Mouse (Mus musculus) intestine, embryonic 14.5 days (tissue): ENCODE measurements around the gene Polr2m. TPM values are rescaled to one million over a fixed set of nuclear protein-coding genes. Genes with fewer than 3 reads are reported as not detected.
"Not testable (repeated sequence)": the region's sequence is repeated elsewhere in the genome, so short reads cannot be mapped to it uniquely, and the experiment has no call there.

ENCODE experiments used
- ATAC-seq: fragments of 200-750 bp; cut with Nextera tagmentation; replicated peaks from 2 replicates; pipeline ENCODE4 v1.8.0; 2017; ENCODE audit warnings: low read depth, moderate number of reproducible peaks, moderate TSS enrichment, moderate library complexity; ENCODE audit not compliant: low FRiP score, low TSS enrichment
- DNase-seq: peaks from one replicate; pipeline ENCODE4 v3.0.0-alpha.2; 2018; ENCODE audit warnings: low spot score
- H3K27ac ChIP-seq: fragments of 300-500 bp; sonication (generic); 2 replicates; pipeline ENCODE4 v1.5.1; 2014; ENCODE audit warnings: low read depth, mild to moderate bottlenecking, control low read depth
- H3K27me3 ChIP-seq: fragments of 300-500 bp; sonication (generic); replicated peaks from 2 replicates; pipeline ENCODE4 v1.6.1; 2014; ENCODE audit warnings: low read length, control low read depth; ENCODE audit not compliant: control insufficient read depth, insufficient read depth
- H3K36me3 ChIP-seq: fragments of 300-500 bp; sonication (generic); 2 replicates; pipeline ENCODE4 v1.6.1; 2014; ENCODE audit warnings: low read length, control low read depth; ENCODE audit not compliant: control insufficient read depth, insufficient read depth
- H3K4me1 ChIP-seq: fragments of 300-500 bp; sonication (generic); replicated peaks from 2 replicates; pipeline ENCODE4 v1.6.1; 2014; ENCODE audit warnings: low read length, control low read depth, mixed read lengths; ENCODE audit not compliant: control insufficient read depth, insufficient read depth
- H3K4me2 ChIP-seq: fragments of 300-500 bp; sonication (generic); 2 replicates; pipeline ENCODE4 v1.6.1; 2014; ENCODE audit warnings: low read length
- H3K4me3 ChIP-seq: fragments of 300-500 bp; sonication (generic); 2 replicates; pipeline ENCODE4 v1.5.1; 2014; ENCODE audit warnings: low read depth, low read length, control low read depth, mixed read lengths
- H3K9ac ChIP-seq: fragments of 300-500 bp; sonication (generic); 2 replicates; pipeline ENCODE4 v1.6.1; 2014; ENCODE audit warnings: mild to moderate bottlenecking, low read length
- H3K9me3 ChIP-seq: fragments of 300-500 bp; sonication (generic); 2 replicates; pipeline ENCODE4 v1.6.1; 2016; ENCODE audit warnings: low read length, control low read depth; ENCODE audit not compliant: control insufficient read depth
- WGBS: fragments of 180-500 bp; shearing (Covaris S2); extraction: QIAGEN DNeasy Blood & Tissue Kit; methylation state at CpG from one replicate; pipeline ENCODE4 v1.1.7; 2014; 5-methylcytosine and 5-hydroxymethylcytosine counted together
- polyA plus RNA-seq: library from polyadenylated mRNA; unstranded; fragments of >200 nt; fragmentation: Nextera tagmentation; extraction: Ambion mirVana; gene quantifications from 2 replicates; pipeline ENCODE4 v1.2.1, GENCODE M21; 2014

Polr2m gene
- polyA plus RNA-seq, 1 experiment from 2014 or later = 307 TPM

- not testable (repeated sequence) for DNase-seq, H3K27me3 ChIP-seq, ATAC-seq, H3K4me1 ChIP-seq, H3K9me3 ChIP-seq, H3K9ac ChIP-seq, H3K27ac ChIP-seq
- peaks cover 48% of the 10 kb centered on the region for H3K36me3 ChIP-seq
- H3K4me3 ChIP-seq = peak overlapping the region; percentile 99; the same call in 1 of the 2 replicates
- WGBS = 78% methylated on average over 7 of the region's 7 CpGs
- peak overlapping the region; percentile 98 for H3K4me2 ChIP-seq
These were observed 1.9 kb downstream of the Polr2m start for GRCm38 (mm10) chr9:71483872-71484271.

- peaks cover 9% of the 10 kb centered on the region for H3K4me1 ChIP-seq
- WGBS = 74% methylated on average over 2 of the region's 2 CpGs
- no peak overlapping the region for H3K4me3 ChIP-seq
- no peak overlapping the region for H3K27ac ChIP-seq
- H3K9ac ChIP-seq = no peak overlapping the region
- no peak overlapping the region for H3K4me2 ChIP-seq
- H3K27me3 ChIP-seq = no peaks in the 10 kb centered on the region
- H3K36me3 ChIP-seq = peaks cover 80% of the 10 kb centered on the region
- no peak for DNase-seq
- no peaks in the 10 kb centered on the region; the same call in 1 of the 2 replicates for H3K9me3 ChIP-seq
- ATAC-seq = no peak
These were observed 5.4 kb downstream of the Polr2m start for GRCm38 (mm10) chr9:71480305-71480704.

- Histone ChIP-seq H3K9ac (no peak overlapping the region), H3K36me3 (peaks cover 88% of the 10 kb centered on the region), H3K9me3 (no peaks in the 10 kb centered on the region; the same call in 1 of the 2 replicates), H3K27me3 (no peaks in the 10 kb centered on the region), H3K4me2 (no peak overlapping the region), H3K27ac (no peak overlapping the region), H3K4me3 (no peak overlapping the region), H3K4me1 (peaks cover 7% of the 10 kb centered on the region)
- 94% methylated on average over 9 of the region's 9 CpGs for WGBS
- ATAC-seq (no peak), DNase-seq (no peak)
These were observed 6.3 kb downstream of the Polr2m start for GRCm38 (mm10) chr9:71479413-71479812.

- H3K27ac ChIP-seq = no peak overlapping the region
- WGBS = 94% methylated on average over 7 of the region's 7 CpGs
These were observed 7.1 kb downstream of the Polr2m start for GRCm38 (mm10) chr9:71478596-71478995.

GRCm38 (mm10) chr9:71476601-71477000 lies 9.1 kb downstream of the Polr2m start:
- no peak overlapping the region for H3K9ac ChIP-seq
- no peak overlapping the region for H3K4me3 ChIP-seq
- H3K4me2 ChIP-seq = no peak overlapping the region
- H3K36me3 ChIP-seq = peaks cover 67% of the 10 kb centered on the region
- WGBS = 96% methylated on average over 3 of the region's 3 CpGs
- H3K27ac ChIP-seq = no peak overlapping the region
- H3K27me3 ChIP-seq = no peaks in the 10 kb centered on the region
- H3K4me1 ChIP-seq = no peaks in the 10 kb centered on the region
- no peak for ATAC-seq
- no peaks in the 10 kb centered on the region; the same call in 1 of the 2 replicates for H3K9me3 ChIP-seq
- DNase-seq = no peak

More at GRCm38 (mm10) chr9:71478596-71478995, 7.1 kb downstream of the Polr2m start:
- H3K4me3 ChIP-seq = no peak overlapping the region
- no peaks in the 10 kb centered on the region; the same call in 1 of the 2 replicates for H3K4me1 ChIP-seq
- H3K9ac ChIP-seq = no peak overlapping the region
- H3K9me3 ChIP-seq = no peaks in the 10 kb centered on the region; the same call in 1 of the 2 replicates
- DNase-seq (no peak), ATAC-seq (no peak)
- no peak overlapping the region for H3K4me2 ChIP-seq
- peaks cover 87% of the 10 kb centered on the region for H3K36me3 ChIP-seq
- no peaks in the 10 kb centered on the region for H3K27me3 ChIP-seq

GRCm38 (mm10) chr9:71475536-71475935 lies 10.2 kb downstream of the Polr2m start:
- 85% methylated on average over 4 of the region's 4 CpGs for WGBS

GRCm38 (mm10) chr9:71467434-71467833 lies 18.3 kb downstream of the Polr2m start:
- WGBS = 62% methylated on average over 4 of the region's 4 CpGs
- H3K27me3 ChIP-seq = no peaks in the 10 kb centered on the region
- ATAC-seq (no peak), DNase-seq (no peak)
- no peak overlapping the region for H3K4me2 ChIP-seq
- no peaks in the 10 kb centered on the region for H3K36me3 ChIP-seq
- H3K4me1 ChIP-seq = no peaks in the 10 kb centered on the region
- H3K27ac ChIP-seq = no peak overlapping the region
- H3K4me3 ChIP-seq = no peak overlapping the region
- no peak overlapping the region for H3K9ac ChIP-seq
- no peaks in the 10 kb centered on the region for H3K9me3 ChIP-seq

More at GRCm38 (mm10) chr9:71475536-71475935, 10.2 kb downstream of the Polr2m start:
- no peak overlapping the region for H3K4me3 ChIP-seq
- peaks cover 56% of the 10 kb centered on the region for H3K36me3 ChIP-seq
- no peak for DNase-seq
- H3K27me3 ChIP-seq = no peaks in the 10 kb centered on the region
- H3K4me2 ChIP-seq = no peak overlapping the region
- no peaks in the 10 kb centered on the region for H3K4me1 ChIP-seq
- no peak overlapping the region for H3K27ac ChIP-seq
- H3K9me3 ChIP-seq = no peaks in the 10 kb centered on the region; the same call in 1 of the 2 replicates
- no peak overlapping the region for H3K9ac ChIP-seq
- no peak for ATAC-seq

GRCm38 (mm10) chr9:71466111-71466510 lies 19.6 kb downstream of the Polr2m start:
- H3K4me2 ChIP-seq = no peak overlapping the region
- ATAC-seq = no peak
- H3K9me3 ChIP-seq = no peaks in the 10 kb centered on the region
- H3K9ac ChIP-seq = no peak overlapping the region
- WGBS = 85% methylated on average over 3 of the region's 3 CpGs
- H3K27me3 ChIP-seq = no peaks in the 10 kb centered on the region
- H3K4me3 ChIP-seq = no peak overlapping the region
- no peak for DNase-seq
- H3K27ac ChIP-seq = no peak overlapping the region
- H3K36me3 ChIP-seq = no peaks in the 10 kb centered on the region
- H3K4me1 ChIP-seq = no peaks in the 10 kb centered on the region

- Histone ChIP-seq H3K27ac (no peak overlapping the region), H3K9me3 (no peaks in the 10 kb centered on the region), H3K4me2 (no peak overlapping the region), H3K36me3 (no peaks in the 10 kb centered on the region), H3K4me3 (no peak overlapping the region), H3K4me1 (no peaks in the 10 kb centered on the region), H3K27me3 (0 out of 2 replicates have a peak, but pooled peaks cover 2% of the 10 kb centered on the region), H3K9ac (no peak overlapping the region)
- DNase-seq (no peak), ATAC-seq (no peak)
- 48% methylated on average over 13 of the region's 13 CpGs for WGBS
These were observed 22.6 kb downstream of the Polr2m start for GRCm38 (mm10) chr9:71463072-71463667.
